Mouse (Mus musculus) stomach, embryonic 14.5 days (tissue): ENCODE data around the gene Hexim1. TPM values are rescaled to one million over a fixed set of nuclear protein-coding genes. Genes with fewer than 3 reads are reported as not detected.

Experiments used
- ATAC-seq: fragments of 200-750 bp; cut with Nextera tagmentation; 2 replicates; pipeline ENCODE4 v1.8.0; 2017; ENCODE audit warnings: low read depth, moderate TSS enrichment; ENCODE audit not compliant: insufficient number of reproducible peaks, insufficient read depth, low FRiP score
- H3K27ac ChIP-seq: fragments of 300-500 bp; sonication (generic); 2 replicates; pipeline ENCODE4 v1.5.1; 2014; ENCODE audit warnings: mild to moderate bottlenecking, low read length, moderate library complexity, mixed read lengths
- H3K27me3 ChIP-seq: fragments of 300-500 bp; sonication (generic); 2 replicates; pipeline ENCODE4 v1.6.1; 2014; ENCODE audit warnings: low read length, control low read depth, mixed read lengths; ENCODE audit not compliant: control insufficient read depth, insufficient read depth
- H3K36me3 ChIP-seq: fragments of 300-500 bp; sonication (generic); 2 replicates; pipeline ENCODE4 v1.6.1; 2014; ENCODE audit warnings: mild to moderate bottlenecking, control low read depth, low read length, moderate library complexity, mixed read lengths; ENCODE audit not compliant: control insufficient read depth, insufficient read depth
- H3K4me1 ChIP-seq: fragments of 300-500 bp; sonication (generic); 2 replicates; pipeline ENCODE4 v1.6.1; 2014; ENCODE audit warnings: low read length, control low read depth, mixed read lengths; ENCODE audit not compliant: control insufficient read depth, insufficient read depth
- H3K4me2 ChIP-seq: fragments of 300-500 bp; sonication (generic); replicated peaks from 2 replicates; pipeline ENCODE4 v1.6.1; 2014; ENCODE audit warnings: low read depth, low read length, control low read depth
- H3K4me3 ChIP-seq: fragments of 300-500 bp; sonication (generic); 2 replicates; pipeline ENCODE4 v1.5.1; 2014; ENCODE audit warnings: low read depth, low read length, control low read depth
- H3K9ac ChIP-seq: fragments of 300-500 bp; sonication (generic); replicated peaks from 2 replicates; pipeline ENCODE4 v1.6.1; 2014; ENCODE audit warnings: low read depth, mild to moderate bottlenecking, control low read depth, low read length, moderate library complexity, mixed read lengths
- H3K9me3 ChIP-seq: fragments of 300-500 bp; sonication (generic); 2 replicates; pipeline ENCODE4 v1.6.1; 2016; ENCODE audit warnings: low read depth, low read length, control low read depth; ENCODE audit not compliant: control insufficient read depth
- WGBS: fragments of 180-500 bp; shearing (Covaris S2); extraction: QIAGEN DNeasy Blood & Tissue Kit; methylation state at CpG from one replicate; pipeline ENCODE4 v1.1.7; 2014; 5-methylcytosine and 5-hydroxymethylcytosine counted together
- polyA plus RNA-seq: library from polyadenylated mRNA; unstranded; fragments of >200 nt; fragmentation: Nextera tagmentation; extraction: Ambion mirVana; gene quantifications from 2 replicates; pipeline ENCODE4 v1.2.1, GENCODE M21; 2014

The Hexim1 gene
- polyA plus RNA-seq, 1 experiment from 2014 or later = 7.7 TPM

GRCm38 (mm10) chr11:103111301-103111700 lies 4.7 kb upstream of the Hexim1 start:
- peak overlapping the region; percentile 30; the same call in 1 of the 2 replicates for H3K9ac ChIP-seq
- H3K27ac ChIP-seq = peak overlapping the region; percentile 84; the same call in 1 of the 2 replicates
- no peaks in the 10 kb centered on the region for H3K27me3 ChIP-seq
- no peaks in the 10 kb centered on the region for H3K9me3 ChIP-seq
- peak overlapping the region; percentile 34 for H3K4me3 ChIP-seq
- H3K4me2 ChIP-seq = peak overlapping the region; percentile 79
- H3K4me1 ChIP-seq = peaks cover 23% of the 10 kb centered on the region
- WGBS = 20% methylated on average over 10 of the region's 10 CpGs
- ATAC-seq = no peak
- H3K36me3 ChIP-seq = no peaks in the 10 kb centered on the region

GRCm38 (mm10) chr11:103111881-103112551 lies 4.0 kb upstream of the Hexim1 start:
- peaks cover 23% of the 10 kb centered on the region for H3K4me1 ChIP-seq
- peak overlapping the region; percentile 79 for H3K4me2 ChIP-seq
- H3K36me3 ChIP-seq = no peaks in the 10 kb centered on the region
- WGBS = 2% methylated on average over 28 of the region's 28 CpGs
- H3K27ac ChIP-seq = peak overlapping the region; percentile 84
- H3K9me3 ChIP-seq = no peaks in the 10 kb centered on the region
- H3K9ac ChIP-seq = peak overlapping the region; percentile 30
- peak overlapping the region; percentile 34 for H3K4me3 ChIP-seq
- no peaks in the 10 kb centered on the region for H3K27me3 ChIP-seq
- ATAC-seq = 0 out of 2 replicates have a peak, but pooled peaks have one; percentile 11

GRCm38 (mm10) chr11:103112552-103112912 lies 3.5 kb upstream of the Hexim1 start:
- Histone ChIP-seq H3K36me3 (no peaks in the 10 kb centered on the region), H3K27me3 (no peaks in the 10 kb centered on the region), H3K9me3 (no peaks in the 10 kb centered on the region), H3K4me3 (peak overlapping the region; percentile 34), H3K4me2 (peak overlapping the region; percentile 79), H3K27ac (peak overlapping the region; percentile 84), H3K4me1 (peaks cover 23% of the 10 kb centered on the region), H3K9ac (peak overlapping the region; percentile 30)
- WGBS = 25% methylated on average over 9 of the region's 9 CpGs
- ATAC-seq = no peak

GRCm38 (mm10) chr11:103113005-103113404 lies 3.0 kb upstream of the Hexim1 start:
- Histone ChIP-seq H3K27ac (peak overlapping the region; percentile 84; the same call in 1 of the 2 replicates), H3K36me3 (no peaks in the 10 kb centered on the region), H3K4me2 (no peak overlapping the region), H3K4me3 (no peak overlapping the region), H3K9me3 (no peaks in the 10 kb centered on the region), H3K27me3 (no peaks in the 10 kb centered on the region), H3K9ac (no peak overlapping the region), H3K4me1 (peaks cover 23% of the 10 kb centered on the region)
- ATAC-seq = no peak
- 42% methylated on average over 12 of the region's 12 CpGs for WGBS

GRCm38 (mm10) chr11:103113771-103114170 lies 2.3 kb upstream of the Hexim1 start:
- peaks cover 28% of the 10 kb centered on the region for H3K4me1 ChIP-seq
- H3K9ac ChIP-seq = no peak overlapping the region
- 78% methylated on average over 4 of the region's 4 CpGs for WGBS
- H3K27me3 ChIP-seq = no peaks in the 10 kb centered on the region
- H3K27ac ChIP-seq = no peak overlapping the region
- H3K36me3 ChIP-seq = no peaks in the 10 kb centered on the region
- no peak for ATAC-seq
- H3K9me3 ChIP-seq = no peaks in the 10 kb centered on the region
- no peak overlapping the region for H3K4me3 ChIP-seq
- no peak overlapping the region for H3K4me2 ChIP-seq

GRCm38 (mm10) chr11:103114270-103114943 lies 1.6 kb upstream of the Hexim1 start:
- Histone ChIP-seq H3K9me3 (no peaks in the 10 kb centered on the region), H3K9ac (peak overlapping the region; percentile 75), H3K4me1 (peaks cover 32% of the 10 kb centered on the region), H3K4me3 (peak overlapping the region; percentile 75), H3K36me3 (no peaks in the 10 kb centered on the region), H3K4me2 (peak overlapping the region; percentile 77), H3K27ac (peak overlapping the region; percentile 91; the same call in 1 of the 2 replicates), H3K27me3 (no peaks in the 10 kb centered on the region)
- 86% methylated on average over 11 of the region's 11 CpGs for WGBS
- no peak for ATAC-seq

- Histone ChIP-seq H3K4me1 (peaks cover 32% of the 10 kb centered on the region), H3K27ac (peak overlapping the region; percentile 91), H3K9me3 (no peaks in the 10 kb centered on the region), H3K36me3 (no peaks in the 10 kb centered on the region), H3K27me3 (no peaks in the 10 kb centered on the region), H3K4me2 (peak overlapping the region; percentile 77), H3K9ac (peak overlapping the region; percentile 75), H3K4me3 (peak overlapping the region; percentile 75)
- whole genome bisulfite sequencing = 1% methylated on average over 34 of the region's 34 CpGs
- peak; percentile 68; the same call in 1 of the 2 replicates for ATAC-seq
Measured at GRCm38 (mm10) chr11:103115163-103116007, 646 bp upstream of the Hexim1 start.

- WGBS = under 1% methylated on average over 35 of the region's 35 CpGs
- no peaks in the 10 kb centered on the region for H3K9me3 ChIP-seq
- H3K4me2 ChIP-seq = peak overlapping the region; percentile 77
- H3K27me3 ChIP-seq = no peaks in the 10 kb centered on the region
- peak overlapping the region; percentile 64 for H3K9ac ChIP-seq
- 0 out of 2 replicates have a peak, but pooled peaks have one; percentile 30 for ATAC-seq
- no peaks in the 10 kb centered on the region for H3K36me3 ChIP-seq
- H3K27ac ChIP-seq = peak overlapping the region; percentile 87
- peak overlapping the region; percentile 75 for H3K4me3 ChIP-seq
- H3K4me1 ChIP-seq = peaks cover 25% of the 10 kb centered on the region
Measured at GRCm38 (mm10) chr11:103116959-103117590, 1.0 kb downstream of the Hexim1 start.
